Mouse (Mus musculus) liver, embryonic 11.5 days (tissue): ENCODE results near the gene Tpx2. TPM values are rescaled to one million over a fixed set of nuclear protein-coding genes. Genes with fewer than 3 reads are reported as not detected.

ENCODE experiments used
- ATAC-seq: fragments of 200-750 bp; cut with Nextera tagmentation; replicated peaks from 2 replicates; pipeline ENCODE4 v1.8.0; 2017; ENCODE audit warnings: moderate number of reproducible peaks, mild to moderate bottlenecking, moderate TSS enrichment, moderate library complexity; ENCODE audit not compliant: low FRiP score
- DNase-seq: peaks from one replicate; pipeline ENCODE4 v3.0.0-alpha.2; 2017; ENCODE audit warnings: low spot score
- H3K27ac ChIP-seq: fragments of 300-500 bp; sonication (generic); 2 replicates; pipeline ENCODE4 v1.5.1; 2014; ENCODE audit warnings: mild to moderate bottlenecking, low read depth, low read length, control low read depth
- H3K27me3 ChIP-seq: fragments of 300-500 bp; sonication (generic); replicated peaks from 2 replicates; pipeline ENCODE4 v1.6.1; 2014; ENCODE audit warnings: low read length, mixed read lengths; ENCODE audit not compliant: control insufficient read depth, insufficient read depth
- H3K36me3 ChIP-seq: fragments of 300-500 bp; sonication (generic); 2 replicates; pipeline ENCODE4 v1.6.1; 2014; ENCODE audit warnings: mild to moderate bottlenecking, low read length, moderate library complexity, mixed read lengths; ENCODE audit not compliant: control insufficient read depth, insufficient read depth
- H3K4me1 ChIP-seq: fragments of 300-500 bp; sonication (generic); replicated peaks from 2 replicates; pipeline ENCODE4 v1.6.1; 2014; ENCODE audit warnings: low read length, mixed read lengths; ENCODE audit not compliant: control insufficient read depth, insufficient read depth
- H3K4me2 ChIP-seq: fragments of 300-500 bp; sonication (generic); 2 replicates; pipeline ENCODE4 v1.6.1; 2014; ENCODE audit warnings: mild to moderate bottlenecking, control low read depth, moderate library complexity
- H3K4me3 ChIP-seq: fragments of 300-500 bp; sonication (generic); 2 replicates; pipeline ENCODE4 v1.5.1; 2014; ENCODE audit warnings: low read depth, low read length, control low read depth
- H3K9ac ChIP-seq: fragments of 300-500 bp; sonication (generic); 2 replicates; pipeline ENCODE4 v1.6.1; 2014; ENCODE audit warnings: low read depth, low read length, control low read depth
- H3K9me3 ChIP-seq: fragments of 300-500 bp; sonication (generic); 2 replicates; pipeline ENCODE4 v1.6.1; 2016; ENCODE audit warnings: low read length, inconsistent platforms, mixed read lengths; ENCODE audit not compliant: control insufficient read depth
- WGBS: fragments of 180-500 bp; shearing (Covaris S2); extraction: QIAGEN DNeasy Blood & Tissue Kit; methylation state at CpG from one replicate; pipeline ENCODE4 v1.1.7; 2014; 5-methylcytosine and 5-hydroxymethylcytosine counted together
- polyA plus RNA-seq: library from polyadenylated mRNA; unstranded; fragments of >200 nt; fragmentation: Nextera tagmentation; extraction: Ambion mirVana; gene quantifications from 2 replicates; pipeline ENCODE4 v1.2.1, GENCODE M21; 2014

The Tpx2 gene
- polyA plus RNA-seq, 1 experiment from 2014 or later = 107 TPM

GRCm38 (mm10) chr2:152824438-152825167 lies 23.2 kb upstream of the Tpx2 start:
- WGBS = 43% methylated on average over 3 of the region's 3 CpGs

GRCm38 (mm10) chr2:152825168-152825697 lies 22.5 kb upstream of the Tpx2 start:
- Histone ChIP-seq H3K36me3 (peaks cover 7% of the 10 kb centered on the region; the same call in 1 of the 2 replicates), H3K9me3 (no peaks in the 10 kb centered on the region), H3K4me2 (peak overlapping the region; percentile 51), H3K4me3 (peak overlapping the region; percentile 15), H3K27me3 (no peaks in the 10 kb centered on the region), H3K9ac (0 out of 2 replicates have a peak overlapping the region, but pooled peaks have one; percentile 0), H3K4me1 (peaks cover 67% of the 10 kb centered on the region), H3K27ac (peak overlapping the region; percentile 39; the same call in 1 of the 2 replicates)
- DNase-seq (no peak), ATAC-seq (no peak)
- 69% methylated on average over 4 of the region's 4 CpGs for WGBS

More at GRCm38 (mm10) chr2:152824438-152825167, 23.2 kb upstream of the Tpx2 start:
- no peaks in the 10 kb centered on the region for H3K27me3 ChIP-seq
- H3K4me2 ChIP-seq = peak overlapping the region; percentile 51
- H3K27ac ChIP-seq = peak overlapping the region; percentile 39; the same call in 1 of the 2 replicates
- DNase-seq = no peak
- peak overlapping the region; percentile 15 for H3K4me3 ChIP-seq
- ATAC-seq = peak; percentile 75
- no peak overlapping the region for H3K9ac ChIP-seq
- H3K36me3 ChIP-seq = peaks cover 9% of the 10 kb centered on the region; the same call in 1 of the 2 replicates
- H3K4me1 ChIP-seq = peaks cover 69% of the 10 kb centered on the region
- no peaks in the 10 kb centered on the region for H3K9me3 ChIP-seq

- WGBS = 73% methylated on average over 2 of the region's 2 CpGs
- no peak for DNase-seq
- no peak for ATAC-seq
- Histone ChIP-seq H3K4me2 (peak overlapping the region; percentile 51), H3K9ac (no peak overlapping the region), H3K36me3 (peaks cover 7% of the 10 kb centered on the region; the same call in 1 of the 2 replicates), H3K4me3 (no peak overlapping the region), H3K4me1 (peaks cover 67% of the 10 kb centered on the region), H3K27ac (no peak overlapping the region), H3K27me3 (no peaks in the 10 kb centered on the region), H3K9me3 (no peaks in the 10 kb centered on the region)
Observed at GRCm38 (mm10) chr2:152825713-152826112, 22.1 kb upstream of the Tpx2 start.

GRCm38 (mm10) chr2:152826481-152826880 lies 21.3 kb upstream of the Tpx2 start:
- no peak overlapping the region for H3K9ac ChIP-seq
- peaks cover 62% of the 10 kb centered on the region for H3K4me1 ChIP-seq
- WGBS = 57% methylated on average over 3 of the region's 3 CpGs
- H3K4me3 ChIP-seq = 0 out of 2 replicates have a peak overlapping the region, but pooled peaks have one; percentile 2
- peaks cover 7% of the 10 kb centered on the region; the same call in 1 of the 2 replicates for H3K36me3 ChIP-seq
- no peak overlapping the region for H3K27ac ChIP-seq
- no peaks in the 10 kb centered on the region for H3K9me3 ChIP-seq
- no peaks in the 10 kb centered on the region for H3K27me3 ChIP-seq
- DNase-seq (no peak), ATAC-seq (no peak)
- peak overlapping the region; percentile 90 for H3K4me2 ChIP-seq

DNA sequence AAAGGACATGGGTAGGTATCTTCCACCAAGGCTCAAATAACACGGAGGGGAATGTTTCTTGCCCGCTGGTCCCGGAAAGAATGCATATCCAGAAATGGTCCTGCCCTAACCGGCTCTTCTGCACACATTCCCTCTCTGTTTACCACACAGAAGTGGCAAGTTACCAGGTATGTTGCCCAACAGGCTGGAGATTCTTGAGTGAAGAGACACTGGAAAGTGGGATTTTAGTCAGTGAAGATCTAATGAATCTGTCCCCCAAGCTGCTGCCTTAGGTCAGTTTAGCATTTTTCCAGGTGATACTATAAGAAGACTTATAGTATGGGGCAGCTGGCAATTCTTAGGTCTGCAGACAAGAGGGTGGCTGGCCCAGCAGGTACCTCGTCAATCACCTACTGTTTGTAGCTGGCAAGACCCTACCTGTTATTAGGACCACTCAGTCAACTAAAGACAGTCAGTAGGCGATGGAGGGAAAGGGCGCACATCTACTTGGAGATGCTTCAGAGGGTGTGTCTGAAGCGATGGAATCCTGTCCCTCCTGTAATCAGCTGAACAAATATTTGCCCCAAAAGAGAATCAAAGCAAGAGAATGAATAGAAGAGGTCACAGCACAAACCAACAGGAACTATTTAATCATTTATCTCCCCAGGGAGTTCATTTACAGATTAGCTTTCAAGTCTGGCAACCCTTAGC lies 20.3 kb upstream of the Tpx2 start:
- DNase-seq (no peak), ATAC-seq (no peak)
- H3K4me2 ChIP-seq = peak overlapping the region; percentile 90
- peaks cover 62% of the 10 kb centered on the region for H3K4me1 ChIP-seq
- 76% methylated on average over 8 of the region's 8 CpGs for WGBS
- peak overlapping the region; percentile 80 for H3K4me3 ChIP-seq
- peak overlapping the region; percentile 49; the same call in 1 of the 2 replicates for H3K27ac ChIP-seq
- no peaks in the 10 kb centered on the region for H3K9me3 ChIP-seq
- peaks cover 5% of the 10 kb centered on the region; the same call in 1 of the 2 replicates for H3K36me3 ChIP-seq
- no peak overlapping the region for H3K9ac ChIP-seq
- no peaks in the 10 kb centered on the region for H3K27me3 ChIP-seq

DNA sequence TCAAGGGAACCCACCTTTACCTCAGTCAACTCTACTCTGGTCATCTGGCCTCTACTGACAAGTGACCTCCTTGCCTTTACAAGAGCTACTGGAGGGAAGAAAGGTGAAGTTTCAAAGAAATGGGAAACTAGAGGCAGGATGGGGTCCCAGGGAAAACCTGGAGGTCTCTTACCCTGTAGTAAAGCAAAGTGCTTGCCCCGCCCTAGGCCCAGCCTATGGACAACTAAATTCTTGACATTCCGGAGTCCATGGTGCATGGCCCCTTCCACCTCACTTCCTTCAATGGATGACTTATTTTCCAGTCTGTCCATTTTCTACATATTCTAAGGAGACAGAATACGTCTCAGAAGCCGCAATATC lies 19.8 kb upstream of the Tpx2 start:
- Histone ChIP-seq H3K4me2 (peak overlapping the region; percentile 90), H3K4me3 (peak overlapping the region; percentile 80), H3K27ac (peak overlapping the region; percentile 49; the same call in 1 of the 2 replicates), H3K9me3 (no peaks in the 10 kb centered on the region), H3K9ac (peak overlapping the region; percentile 38; the same call in 1 of the 2 replicates), H3K36me3 (peaks cover 5% of the 10 kb centered on the region; the same call in 1 of the 2 replicates), H3K4me1 (peaks cover 62% of the 10 kb centered on the region), H3K27me3 (no peaks in the 10 kb centered on the region)
- ATAC-seq = no peak
- WGBS = 58% methylated on average over 4 of the region's 4 CpGs
- no peak for DNase-seq

DNA sequence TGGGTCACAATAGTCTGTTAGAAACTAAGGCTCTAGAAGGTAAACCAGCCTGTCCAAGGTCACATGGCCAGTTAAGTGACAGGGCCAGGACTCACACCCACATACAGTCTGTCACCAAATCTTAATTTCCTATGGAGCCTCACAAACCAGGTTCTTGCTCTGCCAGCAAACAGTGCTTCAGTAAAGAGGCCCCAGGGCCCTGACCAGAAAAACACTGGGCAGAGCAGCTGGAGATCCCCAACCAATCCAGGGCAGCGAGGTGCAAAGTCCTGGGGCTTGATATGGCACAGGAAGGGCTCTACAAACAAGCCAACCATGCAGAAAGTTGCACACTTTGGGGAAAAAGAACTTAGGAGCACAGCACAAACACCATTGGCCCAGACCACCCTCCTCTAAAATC lies 19.2 kb upstream of the Tpx2 start:
- no peak for ATAC-seq

GRCm38 (mm10) chr2:152829367-152829881 lies 18.3 kb upstream of the Tpx2 start:
- Histone ChIP-seq H3K36me3 (peaks cover 5% of the 10 kb centered on the region; the same call in 1 of the 2 replicates), H3K9ac (peak overlapping the region; percentile 87), H3K9me3 (no peaks in the 10 kb centered on the region), H3K27me3 (no peaks in the 10 kb centered on the region), H3K4me3 (peak overlapping the region; percentile 80), H3K4me2 (peak overlapping the region; percentile 90), H3K27ac (peak overlapping the region; percentile 17; the same call in 1 of the 2 replicates), H3K4me1 (peaks cover 52% of the 10 kb centered on the region)
- no peak for ATAC-seq
- no peak for DNase-seq
- 62% methylated on average over 23 of the region's 23 CpGs for WGBS

More for the DNA sequence above, 19.2 kb upstream of the Tpx2 start:
- Histone ChIP-seq H3K4me2 (peak overlapping the region; percentile 90), H3K9ac (peak overlapping the region; percentile 38; the same call in 1 of the 2 replicates), H3K4me1 (peaks cover 60% of the 10 kb centered on the region), H3K4me3 (peak overlapping the region; percentile 80), H3K27ac (peak overlapping the region; percentile 49; the same call in 1 of the 2 replicates), H3K9me3 (no peaks in the 10 kb centered on the region), H3K27me3 (no peaks in the 10 kb centered on the region), H3K36me3 (peaks cover 5% of the 10 kb centered on the region; the same call in 1 of the 2 replicates)
- 41% methylated on average over 1 of the region's 1 CpGs for WGBS
- DNase-seq = no peak
